Mouse (Mus musculus): ENCODE measurements around the gene Spdye4a. TPM values are rescaled to one million over a fixed set of nuclear protein-coding genes. Genes with fewer than 3 reads are reported as not detected.

Gene Spdye4a
- polyA plus RNA-seq, 1 experiment: not detected

- Histone ChIP-seq H3K4me3 (ENCODE audit: insufficient read depth, low read length) (no peak overlapping the region), H3K4me1 (ENCODE audit: control insufficient read depth, insufficient read depth, low read length) (no peaks in the 10 kb centered on the region), H3K27ac (ENCODE audit: insufficient read depth, low read length) (no peak overlapping the region)
- TF ChIP-seq POLR2A (IDR thresholded peaks at IDR 0.05; ENCODE audit: low read depth, low read length) (no peak), CTCF (IDR thresholded peaks at IDR 0.05; ENCODE audit: borderline replicate concordance, insufficient read depth, low read length) (no peak)
Observed at GRCm38 (mm10) chr5:143264689-143265088, 38.0 kb upstream of the Spdye4a start.

GRCm38 (mm10) chr5:143261636-143262035, 34.9 kb upstream of the Spdye4a start:
- H3K27ac ChIP-seq (ENCODE audit: insufficient read depth, low read length): no peak overlapping the region
- no peaks in the 10 kb centered on the region for H3K4me1 ChIP-seq (ENCODE audit: control insufficient read depth, insufficient read depth, low read length)
- H3K4me3 ChIP-seq (ENCODE audit: insufficient read depth, low read length): no peak overlapping the region
- no peak for TF ChIP-seq POLR2A (IDR thresholded peaks at IDR 0.05; ENCODE audit: low read depth, low read length)
- no peak for TF ChIP-seq CTCF (IDR thresholded peaks at IDR 0.05; ENCODE audit: borderline replicate concordance, insufficient read depth, low read length)

- no peaks in the 10 kb centered on the region for H3K4me1 ChIP-seq (ENCODE audit: control insufficient read depth, insufficient read depth, low read length)
- no peak for TF ChIP-seq POLR2A (IDR thresholded peaks at IDR 0.05; ENCODE audit: low read depth, low read length)
- TF ChIP-seq CTCF (IDR thresholded peaks at IDR 0.05; ENCODE audit: borderline replicate concordance, insufficient read depth, low read length): no peak
- no peak overlapping the region for H3K27ac ChIP-seq (ENCODE audit: insufficient read depth, low read length)
- H3K4me3 ChIP-seq (ENCODE audit: insufficient read depth, low read length): no peak overlapping the region
Observed at GRCm38 (mm10) chr5:143255802-143256201, 29.1 kb upstream of the Spdye4a start.

GRCm38 (mm10) chr5:143255131-143255519, 28.4 kb upstream of the Spdye4a start:
- TF ChIP-seq POLR2A (IDR thresholded peaks at IDR 0.05; ENCODE audit: low read depth, low read length) (no peak), CTCF (IDR thresholded peaks at IDR 0.05; ENCODE audit: borderline replicate concordance, insufficient read depth, low read length) (no peak)
- Histone ChIP-seq H3K4me3 (ENCODE audit: insufficient read depth, low read length) (no peak overlapping the region), H3K27ac (ENCODE audit: insufficient read depth, low read length) (no peak overlapping the region), H3K4me1 (ENCODE audit: control insufficient read depth, insufficient read depth, low read length) (no peaks in the 10 kb centered on the region)

GRCm38 (mm10) chr5:143254487-143255130, 27.9 kb upstream of the Spdye4a start:
- Histone ChIP-seq H3K4me3 (ENCODE audit: insufficient read depth, low read length) (no peak overlapping the region), H3K4me1 (ENCODE audit: control insufficient read depth, insufficient read depth, low read length) (no peaks in the 10 kb centered on the region), H3K27ac (ENCODE audit: insufficient read depth, low read length) (no peak overlapping the region)
- TF ChIP-seq CTCF (IDR thresholded peaks at IDR 0.05; ENCODE audit: borderline replicate concordance, insufficient read depth, low read length) (no peak), POLR2A (IDR thresholded peaks at IDR 0.05; ENCODE audit: low read depth, low read length) (no peak)

GRCm38 (mm10) chr5:143253881-143254486, 27.3 kb upstream of the Spdye4a start:
- Histone ChIP-seq H3K4me1 (ENCODE audit: control insufficient read depth, insufficient read depth, low read length) (no peaks in the 10 kb centered on the region), H3K27ac (ENCODE audit: insufficient read depth, low read length) (no peak overlapping the region), H3K4me3 (ENCODE audit: insufficient read depth, low read length) (no peak overlapping the region)
- TF ChIP-seq POLR2A (IDR thresholded peaks at IDR 0.05; ENCODE audit: low read depth, low read length): no peak
- TF ChIP-seq CTCF (IDR thresholded peaks at IDR 0.05; ENCODE audit: borderline replicate concordance, insufficient read depth, low read length): no peak

GRCm38 (mm10) chr5:143253186-143253880, 26.6 kb upstream of the Spdye4a start:
- Histone ChIP-seq H3K27ac (ENCODE audit: insufficient read depth, low read length) (no peak overlapping the region), H3K4me3 (ENCODE audit: insufficient read depth, low read length) (no peak overlapping the region), H3K4me1 (ENCODE audit: control insufficient read depth, insufficient read depth, low read length) (no peaks in the 10 kb centered on the region)
- TF ChIP-seq CTCF (IDR thresholded peaks at IDR 0.05; ENCODE audit: borderline replicate concordance, insufficient read depth, low read length) (no peak), POLR2A (IDR thresholded peaks at IDR 0.05; ENCODE audit: low read depth, low read length) (no peak)

- Histone ChIP-seq H3K4me3 (ENCODE audit: insufficient read depth, low read length) (no peak overlapping the region), H3K4me1 (ENCODE audit: control insufficient read depth, insufficient read depth, low read length) (no peaks in the 10 kb centered on the region), H3K27ac (ENCODE audit: insufficient read depth, low read length) (no peak overlapping the region)
- TF ChIP-seq POLR2A (IDR thresholded peaks at IDR 0.05; ENCODE audit: low read depth, low read length) (no peak), CTCF (IDR thresholded peaks at IDR 0.05; ENCODE audit: borderline replicate concordance, insufficient read depth, low read length) (no peak)
Observed at GRCm38 (mm10) chr5:143252791-143253185, 26.1 kb upstream of the Spdye4a start.

GRCm38 (mm10) chr5:143252039-143252438, 25.3 kb upstream of the Spdye4a start:
- H3K4me1 ChIP-seq (ENCODE audit: control insufficient read depth, insufficient read depth, low read length): no peaks in the 10 kb centered on the region
- H3K4me3 ChIP-seq (ENCODE audit: insufficient read depth, low read length): no peak overlapping the region
- TF ChIP-seq CTCF (IDR thresholded peaks at IDR 0.05; ENCODE audit: borderline replicate concordance, insufficient read depth, low read length): no peak
- TF ChIP-seq POLR2A (IDR thresholded peaks at IDR 0.05; ENCODE audit: low read depth, low read length): no peak
- no peak overlapping the region for H3K27ac ChIP-seq (ENCODE audit: insufficient read depth, low read length)

GRCm38 (mm10) chr5:143244926-143245325, 18.2 kb upstream of the Spdye4a start:
- no peak overlapping the region for H3K4me3 ChIP-seq (ENCODE audit: insufficient read depth, low read length)
- no peak for TF ChIP-seq CTCF (IDR thresholded peaks at IDR 0.05; ENCODE audit: borderline replicate concordance, insufficient read depth, low read length)
- no peak for TF ChIP-seq POLR2A (IDR thresholded peaks at IDR 0.05; ENCODE audit: low read depth, low read length)
- no peak overlapping the region for H3K27ac ChIP-seq (ENCODE audit: insufficient read depth, low read length)
- H3K4me1 ChIP-seq (ENCODE audit: control insufficient read depth, insufficient read depth, low read length): no peaks in the 10 kb centered on the region
